In the genomic region with DNA sequence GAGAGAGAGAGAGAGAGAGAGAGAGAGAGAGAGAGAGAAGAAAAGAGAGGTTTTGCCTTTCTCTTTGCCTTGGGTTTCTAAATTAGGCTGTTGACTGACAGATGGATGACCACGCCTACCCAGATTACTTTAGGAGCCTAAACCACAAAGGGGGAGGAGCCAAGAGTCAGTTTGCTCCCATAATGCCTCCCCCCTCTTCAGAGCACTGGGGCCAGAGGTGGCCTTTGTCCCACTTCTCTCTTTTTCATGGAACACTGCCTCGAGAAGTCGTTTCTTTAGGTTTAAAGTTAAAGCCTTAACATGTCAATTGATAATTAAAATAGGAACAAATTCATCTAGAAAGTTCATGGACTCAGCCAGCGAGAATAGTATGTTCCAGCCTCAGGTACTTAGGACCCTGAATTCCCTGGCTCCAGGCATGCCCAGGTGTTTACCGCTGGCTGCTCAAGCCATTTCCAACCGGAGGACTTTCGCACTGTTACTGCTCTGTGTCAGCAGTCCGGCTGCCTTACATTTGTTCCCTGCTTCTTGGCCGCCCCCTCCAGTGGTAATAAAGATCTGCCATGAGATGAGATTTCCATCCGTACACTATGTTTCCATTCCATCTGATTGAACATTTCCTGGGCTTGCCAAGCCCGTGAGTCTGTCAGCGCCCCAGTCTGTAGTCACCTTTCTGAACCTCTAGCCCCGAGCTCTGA, we compare ENCODE assay signal across 15 mouse cellular contexts. TPM values are rescaled to one million over a fixed set of nuclear protein-coding genes. Genes with fewer than 3 reads are reported as not detected.
DNase-seq lines count a peak whose midpoint lies in the region; ATAC-seq and TF ChIP-seq lines count a peak whose summit lies in the region.
"Had no signal": no experiment of that assay in that cellular context is flagged by ENCODE, and none has a peak within 500 bp of the region (broad histone marks: within the 10 kb centered on the region; RNA-seq: fewer than 3 reads in every experiment).

No protein-coding gene starts in this region.

- WGBS in kidney, postnatal 0 days = 53% methylated on average over 13 of the region's 13 CpGs
- 79% methylated on average over 13 of the region's 13 CpGs for WGBS in hindbrain, embryonic 12.5 days

- DNase-seq in embryo, embryonic 10 days (ENCODE audit: low spot score) = peak; percentile 8
- DNase-seq in embryo, embryonic 9.5 days (ENCODE audit: extremely low spot score) = no peak
- DNase-seq in urinary bladder, postnatal 14 days (ENCODE audit: low spot score) = peak; percentile 57
- no peak for DNase-seq in urinary bladder, adult 2 months (ENCODE audit: low spot score)
- peak; percentile 64 for DNase-seq in kidney, postnatal 0 days (ENCODE audit: low spot score)
- no peak for DNase-seq in ovary, adult 18-20 months (ENCODE audit: low spot score)
- DNase-seq: adrenal gland, adult 2 months; cerebellum, adult 9-10 months; left cerebral cortex, postnatal 4 days; spleen, adult 18-20 months had no signal

- no peaks in the 10 kb centered on the region for H3K4me1 ChIP-seq in kidney, postnatal 0 days (replicated peaks; ENCODE audit: insufficient read depth, low read length)
- H3K4me1 ChIP-seq in hindbrain, embryonic 12.5 days = peaks cover 1% of the 10 kb centered on the region; the same call in 1 of the 2 replicates

- H3K27me3 ChIP-seq in kidney, postnatal 0 days (ENCODE audit: insufficient read depth, low read length) = no peaks in the 10 kb centered on the region
- no peaks in the 10 kb centered on the region for H3K27me3 ChIP-seq in hindbrain, embryonic 12.5 days
- H3K27me3 ChIP-seq: forebrain, embryonic 12.5 days; neural tube, embryonic 15.5 days had no signal

- no peak overlapping the region for H3K4me2 ChIP-seq in kidney, postnatal 0 days (ENCODE audit: low read length)
- H3K4me2 ChIP-seq in hindbrain, embryonic 12.5 days (replicated peaks) = no peak overlapping the region
- H3K4me2 ChIP-seq: forebrain, embryonic 12.5 days; neural tube, embryonic 15.5 days had no signal

- no peak overlapping the region for H3K4me3 ChIP-seq in kidney, postnatal 0 days (replicated peaks; ENCODE audit: low read depth, low read length)
- H3K4me3 ChIP-seq in hindbrain, embryonic 12.5 days = no peak overlapping the region
- H3K4me3 ChIP-seq: forebrain, embryonic 12.5 days; neural tube, embryonic 15.5 days had no signal

- peak; percentile 33; the same call in 1 of the 2 replicates for TF ChIP-seq CTCF in kidney, postnatal 0 days (IDR thresholded peaks at IDR 0.05; ENCODE audit: low read depth)

- no peak overlapping the region for H3K9ac ChIP-seq in kidney, postnatal 0 days (ENCODE audit: low read depth, low read length)
- H3K9ac ChIP-seq in hindbrain, embryonic 12.5 days = no peak overlapping the region
- H3K9ac ChIP-seq: forebrain, embryonic 12.5 days; neural tube, embryonic 15.5 days had no signal

- peak; percentile 83 for ATAC-seq in kidney, postnatal 0 days (replicated peaks; ENCODE audit: low FRiP score, low read depth)
- no peak for ATAC-seq in activated CD4-positive, CD25-positive, alpha-beta regulatory T cell, adult 4 months
- no peak for ATAC-seq in hindbrain, embryonic 12.5 days (ENCODE audit: low FRiP score)

- no peaks in the 10 kb centered on the region for H3K36me3 ChIP-seq in kidney, postnatal 0 days (ENCODE audit: insufficient read depth, low read length)
- H3K36me3 ChIP-seq in hindbrain, embryonic 12.5 days = no peaks in the 10 kb centered on the region
- H3K36me3 ChIP-seq: forebrain, embryonic 12.5 days; neural tube, embryonic 15.5 days had no signal

- peak overlapping the region; percentile 43; the same call in 1 of the 2 replicates for H3K27ac ChIP-seq in kidney, postnatal 0 days
- H3K27ac ChIP-seq in hindbrain, embryonic 12.5 days = no peak overlapping the region
- H3K27ac ChIP-seq: forebrain, embryonic 12.5 days; macrophage; neural tube, embryonic 15.5 days had no signal

- no peaks in the 10 kb centered on the region for H3K9me3 ChIP-seq in kidney, postnatal 0 days (replicated peaks; ENCODE audit: low read length)
- no peaks in the 10 kb centered on the region for H3K9me3 ChIP-seq in hindbrain, embryonic 12.5 days (replicated peaks)
- H3K9me3 ChIP-seq: forebrain, embryonic 12.5 days; neural tube, embryonic 15.5 days had no signal

RNA-seq across cellular contexts. Expression of a gene that starts 43.8 kb away (rescaled TPM):
- polyA plus RNA-seq in urinary bladder, adult 2 months (2012; rRNA removed) = 253 and 274 TPM in 2 replicates
- 731 and 809 TPM in 2 replicates for polyA plus RNA-seq in kidney, postnatal 0 days (2015; fragmentation: Nextera tagmentation; extraction: Ambion mirVana)
- polyA plus RNA-seq in activated CD4-positive, CD25-positive, alpha-beta regulatory T cell, adult 4 months (2017; shearing (Covaris generic)) = 10 to 100 TPM; 15.1 to 17.4 TPM
- polyA plus RNA-seq in hindbrain, embryonic 12.5 days (2016; fragmentation: Nextera tagmentation; extraction: Ambion mirVana) = 62.9 and 63.0 TPM in 2 replicates

Comparison
In these comparisons a context has a peak if more than half of its experiments do, and no peak if none do; other contexts are left out.
1. DNase-seq: peak in embryo, embryonic 10 days (single experiment), urinary bladder, postnatal 14 days (single experiment) and kidney, postnatal 0 days (single experiment); none in embryo, embryonic 9.5 days (single experiment), urinary bladder, adult 2 months (single experiment) and ovary, adult 18-20 months (single experiment).